Mouse (Mus musculus) myocyte (in vitro differentiated cells): ENCODE results near the gene Gabrg3. TPM values are rescaled to one million over a fixed set of nuclear protein-coding genes. Genes with fewer than 3 reads are reported as not detected.
"Not testable (repeated sequence)": the region's sequence is repeated elsewhere in the genome, so short reads cannot be mapped to it uniquely, and the experiment has no call there.

Source experiments
- H3K27me3 ChIP-seq: one replicate; pipeline ENCODE4 v1.6.1; 2011; ENCODE audit not compliant: control insufficient read depth, insufficient read depth, insufficient read length
- H3K36me3 ChIP-seq: one replicate; pipeline ENCODE4 v1.6.1; 2011; ENCODE audit not compliant: control insufficient read depth, insufficient read depth
- H3K4me2 ChIP-seq: one replicate; pipeline ENCODE4 v1.6.1; 2011; ENCODE audit warnings: low read depth, control low read depth
- H3K4me3 ChIP-seq: one replicate; pipeline ENCODE4 v1.5.1; 2011; ENCODE audit warnings: mild to moderate bottlenecking, control low read depth, moderate library complexity
- H3K79me2 ChIP-seq: one replicate; pipeline ENCODE4 v1.6.1; 2011; ENCODE audit not compliant: control insufficient read depth, insufficient read depth
- H3ac ChIP-seq: one replicate; pipeline ENCODE4 v1.6.1; 2011; ENCODE audit not compliant: control insufficient read depth, insufficient read length
- CEBPB ChIP-seq: IDR thresholded peaks from 2 replicates; pipeline ENCODE4 v1.6.1; 2011; ENCODE audit warnings: mild to moderate bottlenecking, moderate library complexity; ENCODE audit not compliant: poor library complexity, insufficient read depth, severe bottlenecking
- E2F4 ChIP-seq: IDR thresholded peaks from one replicate; pipeline ENCODE4 v1.6.1; 2011; ENCODE audit warnings: mild to moderate bottlenecking, control low read depth, moderate library complexity; ENCODE audit not compliant: insufficient read depth
- MAX ChIP-seq: IDR thresholded peaks from one replicate; pipeline ENCODE4 v1.6.1; 2011; ENCODE audit warnings: low read depth, mild to moderate bottlenecking, control low read depth
- MYOD1 ChIP-seq, 3 experiments: IDR thresholded peaks; one replicate each; pipeline ENCODE4 v1.6.1; 2011; ENCODE audit warnings: control low read depth in 2 of 3, low read depth in 2 of 3, mild to moderate bottlenecking in 2 of 3, moderate library complexity in 1 of 3; ENCODE audit not compliant: insufficient read length in 2 of 3, control insufficient read depth in 1 of 3
- MYOG ChIP-seq, 3 experiments: IDR thresholded peaks; one replicate each; pipeline ENCODE4 v1.6.1; 2011; ENCODE audit warnings: control low read depth in 2 of 3, low read depth in 2 of 3, mild to moderate bottlenecking in 2 of 3; ENCODE audit not compliant: insufficient read length in 2 of 3, control insufficient read depth in 1 of 3, insufficient read depth in 1 of 3
- POLR2A ChIP-seq: IDR thresholded peaks from one replicate; pipeline ENCODE4 v1.6.1; 2011; ENCODE audit warnings: low read depth, mild to moderate bottlenecking, control low read depth, moderate library complexity; ENCODE audit not compliant: insufficient read length
- POLR2AphosphoS2 ChIP-seq: IDR thresholded peaks from one replicate; pipeline ENCODE4 v1.6.1; 2011; ENCODE audit warnings: low read depth, control low read depth; ENCODE audit not compliant: insufficient read length
- REST ChIP-seq: IDR thresholded peaks from one replicate; pipeline ENCODE4 v1.6.1; 2011; ENCODE audit warnings: mild to moderate bottlenecking, control low read depth, moderate library complexity; ENCODE audit not compliant: insufficient read depth, insufficient read length
- SRF ChIP-seq: IDR thresholded peaks from one replicate; pipeline ENCODE4 v1.6.1; 2011; ENCODE audit warnings: low read depth; ENCODE audit not compliant: control insufficient read depth, insufficient read length
- TCF12 ChIP-seq: IDR thresholded peaks from one replicate; pipeline ENCODE4 v1.6.1; 2011; ENCODE audit warnings: mild to moderate bottlenecking, control low read depth; ENCODE audit not compliant: poor library complexity, insufficient read depth, severe bottlenecking
- TCF3 ChIP-seq: IDR thresholded peaks from one replicate; pipeline ENCODE4 v1.6.1; 2011; ENCODE audit warnings: low read depth, control low read depth; ENCODE audit not compliant: insufficient read length
- USF1 ChIP-seq: IDR thresholded peaks from one replicate; pipeline ENCODE4 v1.6.1; 2011; ENCODE audit warnings: low read depth, mild to moderate bottlenecking, control low read depth, moderate library complexity
- polyA plus RNA-seq: library from polyadenylated mRNA; unstranded; fragments of >200 nt; fragmentation: generic; extraction: Trizol; gene quantifications from one replicate; pipeline ENCODE4 v1.2.1, GENCODE M21; 2012; ENCODE audit warnings: missing spikeins

Gabrg3 gene
- polyA plus RNA-seq, 1 experiment: not detected

DNA sequence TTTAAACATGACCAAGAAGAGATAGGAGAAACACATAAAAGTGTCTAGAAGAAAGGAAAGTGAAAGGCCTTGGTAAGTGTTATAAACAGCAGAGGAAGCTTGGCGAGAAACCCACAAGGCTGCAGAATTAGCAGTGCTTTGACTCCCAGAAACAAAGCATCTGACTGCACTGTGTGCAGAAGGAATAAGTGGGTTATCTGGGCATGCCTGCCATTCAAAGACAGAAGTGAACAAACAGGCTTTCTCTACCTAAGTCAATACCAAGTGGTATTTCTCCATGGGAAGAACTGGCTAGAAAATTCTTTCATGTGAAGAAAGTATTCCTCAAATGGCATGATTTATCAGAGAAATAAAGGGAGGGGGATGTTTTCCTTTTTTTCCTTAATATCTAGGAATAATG lies 201.0 kb downstream of the Gabrg3 start:
- Histone ChIP-seq H3K27me3 (no peaks in the 10 kb centered on the region), H3ac (no peak overlapping the region)

DNA sequence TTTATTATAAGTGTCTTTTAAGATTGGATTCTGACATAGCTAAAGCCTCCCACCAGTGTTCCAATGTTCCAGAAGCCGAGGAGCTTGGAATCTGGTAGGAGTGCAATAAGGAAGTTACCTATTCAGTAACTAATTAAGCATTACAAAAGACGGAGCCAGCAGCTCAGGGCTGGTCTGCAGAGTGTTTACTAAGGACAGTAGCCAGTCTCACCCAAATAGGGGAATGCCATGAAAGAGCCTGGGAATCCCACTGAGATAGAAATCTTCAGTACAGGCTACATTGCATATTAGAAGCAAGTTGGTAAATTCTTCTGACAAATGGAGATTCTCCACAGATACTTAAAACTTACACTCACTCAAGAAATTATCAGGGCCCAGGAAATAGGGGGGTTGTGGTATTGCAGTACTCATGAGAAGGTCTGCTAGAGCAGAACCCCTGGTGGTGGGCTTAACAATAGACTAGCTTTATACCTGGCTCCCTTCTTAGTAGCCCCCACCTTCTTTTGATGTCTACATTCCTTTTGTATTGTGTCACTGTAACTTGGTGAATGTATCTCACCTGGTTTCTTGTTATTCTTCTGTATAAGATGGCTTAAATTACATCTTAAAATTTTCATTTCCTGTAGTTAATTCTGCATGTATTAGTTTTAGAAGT lies 211.0 kb downstream of the Gabrg3 start:
- H3K27me3 ChIP-seq, H3K36me3 ChIP-seq, H3ac ChIP-seq, H3K4me3 ChIP-seq, H3K4me2 ChIP-seq, H3K79me2 ChIP-seq: not testable (repeated sequence)

More for the DNA sequence above, 201.0 kb downstream of the Gabrg3 start:
- Histone ChIP-seq H3K36me3 (no peaks in the 10 kb centered on the region), H3K4me2 (no peak overlapping the region), H3K79me2 (no peaks in the 10 kb centered on the region), H3K4me3 (no peak overlapping the region)
- TF ChIP-seq SRF (no peak), POLR2A (no peak), MYOD1 (IDR thresholded peaks at IDR 0.05; ENCODE audit: control insufficient read depth in 1 of 3, insufficient read length in 2 of 3, low read depth in 2 of 3) (no peak), MAX (no peak), TCF3 (no peak), TCF12 (no peak), CEBPB (no peak), MYOG (IDR thresholded peaks at IDR 0.05; ENCODE audit: control insufficient read depth in 1 of 3, insufficient read depth in 1 of 3, insufficient read length in 2 of 3, low read depth in 2 of 3) (no peak), USF1 (no peak), POLR2AphosphoS2 (no peak)

GRCm38 (mm10) chr7:57166931-57167330 lies 220.1 kb downstream of the Gabrg3 start:
- TF ChIP-seq E2F4: no peak
- TF ChIP-seq TCF3: no peak
- no peak for TF ChIP-seq POLR2A
- TF ChIP-seq POLR2AphosphoS2: no peak
- TF ChIP-seq MYOD1 (IDR thresholded peaks at IDR 0.05; ENCODE audit: control insufficient read depth in 1 of 3, insufficient read length in 2 of 3, low read depth in 2 of 3): no peak
- TF ChIP-seq REST: no peak
- TF ChIP-seq MYOG (IDR thresholded peaks at IDR 0.05; ENCODE audit: control insufficient read depth in 1 of 3, insufficient read depth in 1 of 3, insufficient read length in 2 of 3, low read depth in 2 of 3): no peak
- TF ChIP-seq MAX: no peak
- no peak for TF ChIP-seq USF1
- no peak for TF ChIP-seq TCF12
- TF ChIP-seq CEBPB: no peak
- no peak for TF ChIP-seq SRF
- Histone ChIP-seq H3K4me2 (no peak overlapping the region), H3ac (no peak overlapping the region), H3K27me3 (no peaks in the 10 kb centered on the region), H3K4me3 (no peak overlapping the region), H3K79me2 (no peaks in the 10 kb centered on the region), H3K36me3 (no peaks in the 10 kb centered on the region)

- H3K36me3 ChIP-seq: no peaks in the 10 kb centered on the region
- TF ChIP-seq MYOG (IDR thresholded peaks at IDR 0.05; ENCODE audit: control insufficient read depth in 1 of 3, insufficient read depth in 1 of 3, insufficient read length in 2 of 3, low read depth in 2 of 3): no peak
- no peak for TF ChIP-seq POLR2A
- no peak for TF ChIP-seq REST
- TF ChIP-seq USF1: no peak
- no peak for TF ChIP-seq MYOD1 (IDR thresholded peaks at IDR 0.05; ENCODE audit: control insufficient read depth in 1 of 3, insufficient read length in 2 of 3, low read depth in 2 of 3)
- no peak for TF ChIP-seq POLR2AphosphoS2
- TF ChIP-seq TCF12: no peak
- no peak for TF ChIP-seq MAX
- TF ChIP-seq E2F4: no peak
- no peak for TF ChIP-seq CEBPB
- no peak for TF ChIP-seq SRF
- no peak for TF ChIP-seq TCF3
These were observed 228.8 kb downstream of the Gabrg3 start for GRCm38 (mm10) chr7:57158211-57158610.

GRCm38 (mm10) chr7:57153743-57154142 lies 233.2 kb downstream of the Gabrg3 start:
- no peaks in the 10 kb centered on the region for H3K27me3 ChIP-seq
- TF ChIP-seq POLR2AphosphoS2 (no peak), MAX (no peak), MYOD1 (IDR thresholded peaks at IDR 0.05; ENCODE audit: control insufficient read depth in 1 of 3, insufficient read length in 2 of 3, low read depth in 2 of 3) (no peak), TCF3 (no peak), CEBPB (no peak), REST (no peak), E2F4 (no peak), MYOG (IDR thresholded peaks at IDR 0.05; ENCODE audit: control insufficient read depth in 1 of 3, insufficient read depth in 1 of 3, insufficient read length in 2 of 3, low read depth in 2 of 3) (no peak), USF1 (no peak), POLR2A (no peak), TCF12 (no peak), SRF (no peak)
- no peak overlapping the region for H3ac ChIP-seq
- no peaks in the 10 kb centered on the region for H3K79me2 ChIP-seq
- no peak overlapping the region for H3K4me2 ChIP-seq
- H3K36me3 ChIP-seq: no peaks in the 10 kb centered on the region
- no peak overlapping the region for H3K4me3 ChIP-seq

More at GRCm38 (mm10) chr7:57158211-57158610, 228.8 kb downstream of the Gabrg3 start:
- Histone ChIP-seq H3K79me2 (no peaks in the 10 kb centered on the region), H3ac (no peak overlapping the region), H3K4me2 (no peak overlapping the region), H3K27me3 (no peaks in the 10 kb centered on the region), H3K4me3 (no peak overlapping the region)
